Mouse (Mus musculus) hindlimb bud, embryonic 11.5 days (tissue): ENCODE measurements at regions not wholly inside any gene's neighbourhood (a gene's known extent, or its start where the extent isn't known, plus 50 kb on each side); places are given as distances from the start of the nearest gene placed in this dataset.

Experiments
- DNase-seq: peaks from one replicate; pipeline ENCODE4 v3.0.0-alpha.2; 2012; ENCODE audit warnings: low read depth, low spot score; ENCODE audit errors: extremely low spot score

- DNase-seq, result no peak
Measured at GRCm38 (mm10) chr5:133130316-133130715, 587.2 kb upstream of the Auts2 start.

GRCm38 (mm10) chr5:133124223-133124622, 581.1 kb upstream of the Auts2 start:
- DNase-seq, result no peak

- DNase-seq, result no peak
Measured at GRCm38 (mm10) chr5:133113946-133114345, 570.8 kb upstream of the Auts2 start.

DNA sequence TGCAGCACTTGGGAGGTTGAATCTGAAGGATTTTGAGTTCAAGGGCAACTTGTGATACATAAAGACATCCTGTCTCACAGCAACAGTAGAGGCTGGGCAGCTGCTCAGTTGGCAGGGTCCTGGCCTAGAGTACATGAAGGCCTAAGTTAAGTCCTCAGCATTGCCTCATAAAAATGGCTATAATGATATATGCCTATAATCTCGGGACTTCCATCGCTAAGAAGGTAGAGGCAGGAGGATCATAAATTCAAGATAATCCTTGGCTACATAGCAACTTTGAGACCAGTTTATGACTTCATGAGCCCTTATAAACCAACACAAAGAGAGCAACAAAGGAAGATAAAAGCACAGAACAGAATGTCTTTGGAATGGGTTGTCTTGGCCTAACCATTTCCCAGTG, 570.0 kb upstream of the Auts2 start:
- DNase-seq, result no peak

GRCm38 (mm10) chr5:133106691-133107354, 563.7 kb upstream of the Auts2 start:
- peak; percentile 44 for DNase-seq

DNA sequence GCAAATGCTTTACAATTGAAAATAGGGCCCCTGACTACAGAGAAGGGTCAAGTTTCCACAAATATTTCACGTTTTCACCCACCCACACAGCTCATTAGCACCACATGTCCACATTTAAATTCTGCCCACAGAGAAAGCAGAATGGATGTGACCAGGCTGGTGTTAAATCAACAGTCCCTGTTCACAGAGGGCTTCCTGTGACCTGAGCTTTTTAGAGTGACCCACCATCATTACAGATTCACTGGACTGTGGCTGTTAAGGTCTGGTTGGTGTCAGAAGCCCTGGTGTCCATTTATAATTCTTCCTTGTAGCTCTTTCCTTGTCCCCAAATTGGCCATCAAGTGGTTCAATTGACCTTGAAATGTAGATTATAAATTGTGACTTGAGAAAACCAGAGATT, 553.2 kb upstream of the Auts2 start:
- DNase-seq, result no peak

DNA sequence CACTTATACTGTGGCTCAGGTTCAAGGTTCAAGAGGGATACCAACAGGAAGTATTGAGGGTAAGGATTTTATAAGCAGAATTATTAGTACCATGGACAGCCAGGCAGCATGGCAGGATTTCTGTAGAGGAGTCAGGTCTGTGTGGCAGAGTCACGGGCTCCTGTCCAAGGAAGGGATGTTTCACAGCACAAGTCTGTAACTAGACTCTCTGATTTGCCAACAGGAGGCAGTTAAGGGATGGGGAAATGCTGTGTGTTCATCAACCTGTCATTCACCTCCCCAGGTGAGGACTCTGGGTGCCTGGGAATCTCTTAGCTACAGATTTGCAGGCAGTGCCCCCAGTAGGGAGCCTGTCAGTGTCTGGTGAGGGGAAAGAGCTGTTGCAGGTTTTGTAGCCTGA, 541.7 kb upstream of the Auts2 start:
- no peak for DNase-seq

DNA sequence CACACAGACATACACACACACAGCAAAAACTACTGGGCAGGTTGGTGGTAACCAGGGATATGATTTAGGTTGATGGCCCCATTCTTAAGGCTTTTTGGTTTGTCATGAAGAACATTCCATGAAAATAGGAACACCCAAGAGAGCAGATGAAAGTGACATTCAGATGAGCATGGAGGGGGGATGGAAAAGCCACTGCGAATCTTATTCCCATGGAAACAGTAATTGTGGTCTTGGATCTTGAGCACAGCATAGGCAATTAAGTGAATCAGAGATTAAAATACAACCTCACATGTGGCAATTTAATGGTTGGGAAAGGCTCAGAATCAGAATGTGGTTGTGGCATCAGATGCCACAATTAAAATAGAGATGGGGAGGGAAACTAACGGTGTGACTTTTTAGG, 537.6 kb upstream of the Auts2 start:
- DNase-seq, result no peak

GRCm38 (mm10) chr5:133078916-133079315, 535.8 kb upstream of the Auts2 start:
- DNase-seq, result no peak

DNA sequence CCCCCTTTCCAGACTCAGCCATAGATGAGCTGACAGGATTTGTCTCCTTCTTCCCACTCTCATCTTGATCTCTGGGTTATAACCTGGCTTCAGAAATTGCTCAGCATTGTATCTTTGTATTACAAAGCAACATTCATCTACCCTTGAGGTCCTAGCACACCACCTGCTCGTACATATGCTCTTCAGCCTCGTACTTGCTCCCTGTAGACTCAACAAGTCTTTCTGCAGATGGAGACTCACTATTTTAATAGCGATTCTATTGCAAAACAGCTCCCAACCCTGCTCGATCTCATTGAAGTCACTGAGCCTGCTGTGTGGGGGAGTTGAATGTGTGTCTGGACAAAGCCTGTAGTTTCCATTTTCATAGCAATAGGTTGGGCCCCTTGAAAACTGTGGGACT, 535.2 kb upstream of the Auts2 start:
- DNase-seq, result no peak

GRCm38 (mm10) chr5:133073317-133073716, 530.2 kb upstream of the Auts2 start:
- no peak for DNase-seq

DNA sequence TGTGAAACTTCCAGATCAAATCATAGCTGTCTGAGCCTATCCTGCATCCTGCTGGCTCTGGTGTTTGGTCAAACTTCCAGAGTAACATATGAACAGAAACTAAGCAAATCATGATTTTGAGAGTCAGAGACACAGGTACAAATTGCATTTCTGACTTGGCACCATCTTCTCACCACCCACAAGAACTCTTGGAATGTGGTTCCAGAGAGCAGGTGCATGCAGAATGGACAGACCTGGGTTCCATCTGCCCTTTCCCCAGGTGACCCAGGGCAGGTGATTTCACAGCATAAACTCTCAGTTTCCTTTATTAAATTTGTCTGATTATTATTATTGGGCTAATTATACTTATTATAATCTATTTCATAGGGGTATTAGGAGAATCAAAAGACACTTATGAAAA, 527.0 kb upstream of the Auts2 start:
- DNase-seq, result no peak

- no peak for DNase-seq
Measured at GRCm38 (mm10) chr5:133062481-133062880, 519.3 kb upstream of the Auts2 start.

GRCm38 (mm10) chr5:133047456-133047855, 504.3 kb upstream of the Auts2 start:
- no peak for DNase-seq

DNA sequence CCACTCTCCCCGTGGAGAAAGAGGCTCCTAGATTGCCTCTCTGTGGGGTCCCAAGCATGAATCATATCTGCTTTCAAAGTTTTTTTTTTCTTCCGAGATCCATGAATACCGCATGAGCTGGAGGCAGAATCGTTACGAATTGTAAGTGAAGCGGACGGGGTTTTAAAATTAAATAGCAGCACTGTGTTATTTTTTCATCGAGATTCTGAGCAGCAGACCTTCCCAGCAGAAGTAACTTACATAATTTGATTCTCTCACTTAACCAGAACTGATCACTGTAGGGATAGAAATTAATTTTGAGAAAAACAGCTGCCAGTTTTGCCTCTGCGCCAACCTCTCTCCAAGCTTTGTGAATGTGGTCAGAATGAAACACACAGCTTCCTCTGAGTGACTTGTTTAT, 502.5 kb upstream of the Auts2 start:
- DNase-seq, result no peak

DNA sequence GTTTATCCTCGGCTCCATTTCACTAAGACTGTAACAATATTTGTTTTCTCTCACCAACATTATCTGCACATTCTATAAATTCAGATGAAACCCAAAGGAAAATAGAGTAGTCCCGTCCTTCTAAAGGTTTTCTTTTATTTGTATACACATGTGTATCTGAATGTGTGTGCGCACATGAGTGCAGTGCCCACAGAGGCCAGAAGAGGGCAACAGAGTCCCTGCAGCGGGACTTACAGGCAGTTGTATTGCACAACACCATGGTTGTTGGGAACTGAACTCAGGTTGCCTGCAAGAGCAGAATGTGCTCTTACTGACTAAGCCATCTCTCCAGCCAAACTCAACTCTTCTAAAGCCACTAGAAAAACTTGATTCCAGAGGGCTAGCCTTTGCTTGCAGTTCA, 484.4 kb upstream of the Auts2 start:
- no peak for DNase-seq

DNA sequence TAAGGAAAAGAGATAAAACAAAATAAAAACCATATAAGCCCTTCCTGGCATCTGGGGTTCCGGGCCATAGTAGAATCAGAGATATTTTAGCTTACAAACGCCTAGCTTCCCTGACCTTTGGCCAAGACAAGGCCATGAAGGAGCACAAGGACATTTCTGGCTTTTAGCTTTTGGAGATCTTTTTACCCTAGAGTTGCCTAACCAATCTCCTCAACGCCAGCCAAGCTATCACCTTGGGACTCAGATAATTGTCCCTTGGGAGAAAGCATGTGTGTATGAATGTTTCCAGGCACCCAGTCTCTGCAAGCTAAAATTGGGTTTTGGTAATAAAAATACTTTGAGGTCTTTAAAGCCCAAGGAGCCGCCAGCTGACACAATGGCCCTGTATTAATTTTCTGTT, 482.0 kb upstream of the Auts2 start:
- no peak for DNase-seq

DNA sequence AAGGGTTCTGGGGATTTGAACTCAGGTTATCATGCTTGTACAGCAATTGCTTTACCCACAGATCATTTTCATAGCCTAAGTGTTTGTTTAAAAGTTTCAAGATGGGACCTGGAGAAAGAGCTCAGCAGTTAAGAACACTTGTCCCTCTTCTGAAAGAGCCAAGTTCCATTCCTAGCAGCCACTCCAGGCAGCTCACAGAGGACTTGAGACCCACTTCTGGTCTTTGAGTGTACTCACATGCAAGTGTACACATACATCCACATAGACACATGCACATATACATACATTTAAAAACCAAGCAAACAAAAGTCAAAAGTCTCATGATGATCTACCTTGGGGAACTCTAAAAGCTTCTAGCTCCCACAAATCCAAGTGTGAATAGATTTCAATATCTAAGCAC, 477.7 kb upstream of the Auts2 start:
- no peak for DNase-seq

DNA sequence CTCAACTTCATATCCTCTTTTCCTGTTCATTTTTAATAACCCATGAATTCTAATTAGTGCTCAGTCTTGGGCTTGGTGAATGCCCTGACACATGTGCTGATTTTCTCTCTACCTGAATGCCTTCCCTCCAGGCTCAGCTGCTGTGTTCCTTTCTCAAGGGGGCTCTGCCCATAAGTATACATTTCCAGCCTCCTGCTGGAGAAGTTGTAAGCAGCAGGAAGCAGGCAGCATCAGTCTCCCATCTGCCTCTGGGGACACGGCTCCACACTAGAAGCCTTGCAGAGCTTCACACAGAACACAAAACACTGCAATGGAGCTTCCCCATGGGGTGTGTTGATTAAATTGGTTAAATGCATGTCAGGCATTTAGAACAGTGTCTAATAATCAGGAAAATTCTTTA, 477.0 kb upstream of the Auts2 start:
- no peak for DNase-seq

GRCm38 (mm10) chr5:133010624-133011575, 467.8 kb upstream of the Auts2 start:
- DNase-seq, result no peak

- no peak for DNase-seq
Measured at GRCm38 (mm10) chr5:132982866-132983265, 439.7 kb upstream of the Auts2 start.

DNA sequence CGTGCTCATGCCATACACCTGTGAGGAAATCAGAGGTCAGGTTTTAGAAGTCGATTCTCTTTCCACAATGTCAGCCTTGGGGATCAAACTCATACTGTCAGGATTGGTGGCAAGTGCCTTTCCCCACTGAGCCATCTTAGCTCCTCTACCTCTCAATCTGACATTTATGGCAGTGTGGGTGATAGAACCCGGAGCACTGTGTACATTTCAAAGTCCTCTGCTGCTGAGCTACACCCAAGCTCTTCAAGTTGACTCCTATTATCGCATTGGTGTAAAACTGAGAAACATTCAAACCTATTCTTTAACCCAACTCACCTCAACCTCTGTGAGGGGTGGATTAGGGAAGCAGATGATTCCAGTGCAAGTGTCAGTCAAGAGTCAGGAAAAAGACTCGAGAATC, 435.9 kb upstream of the Auts2 start:
- DNase-seq, result no peak
